Mouse (Mus musculus) gastrocnemius, postnatal 36 days (tissue): ENCODE measurements around the gene Mcm10. TPM values are rescaled to one million over a fixed set of nuclear protein-coding genes. Genes with fewer than 3 reads are reported as not detected.

Experiments used
- DNase-seq, 2 experiments: peaks; one replicate each; pipeline ENCODE4 v3.0.0; 2022
- intact Hi-C: fragments of 180-260 bp; cut with DNase I; formaldehyde crosslinking; loops from one replicate; pipeline ENCODE4 v1.15.1; 2025
- total RNA-seq, 2 experiments: library from RNA; stranded (reverse); gene quantifications; 2 replicates each; pipeline ENCODE4 v1.2.3; 2021

The Mcm10 gene
- total RNA-seq, 2 experiments from 2014 or later = 0.74 TPM; not detected in 1

DNA sequence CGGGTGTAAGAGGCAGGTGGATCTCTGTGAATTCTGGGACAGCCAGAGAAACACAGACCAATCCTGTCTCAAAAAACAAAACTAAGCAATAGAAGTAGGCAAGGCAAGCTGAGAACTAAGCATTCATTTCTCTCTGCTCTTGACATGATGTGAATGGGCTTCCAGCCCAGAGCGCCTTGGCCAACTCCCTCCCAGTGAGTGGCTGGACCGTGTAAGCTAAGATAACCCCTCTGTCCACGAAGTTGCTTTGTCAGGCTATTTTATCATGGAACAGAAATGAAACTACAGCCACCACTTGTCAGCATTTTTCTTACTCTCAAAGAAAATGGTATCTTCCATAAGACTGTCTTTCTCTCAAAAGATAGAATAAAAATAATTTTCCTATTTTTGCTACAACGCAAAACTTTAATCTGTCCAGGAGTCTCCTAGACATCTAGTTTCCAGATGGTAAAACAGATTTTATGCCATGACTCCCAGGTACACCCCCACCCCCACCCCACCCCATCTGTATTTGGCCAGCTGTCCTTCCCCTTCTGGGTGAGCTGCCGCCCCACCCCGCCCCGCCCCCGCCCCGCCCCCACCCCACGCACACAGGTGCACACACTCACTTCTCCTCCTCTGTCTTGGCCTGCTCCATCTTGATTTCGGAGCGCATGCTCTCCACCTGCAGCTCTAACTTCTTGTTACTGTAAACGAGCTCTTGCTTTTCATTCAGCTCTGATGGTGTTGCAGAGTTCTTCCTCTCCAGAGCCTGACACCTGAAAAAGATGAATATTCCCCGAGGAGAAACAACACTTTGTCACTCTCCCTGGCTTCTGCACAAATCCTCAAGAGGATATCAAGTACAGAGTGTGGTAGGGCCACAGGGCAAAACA, 21.2 kb upstream of the Mcm10 start:
- no peak for DNase-seq
- intact Hi-C loops = no loop called here

DNA sequence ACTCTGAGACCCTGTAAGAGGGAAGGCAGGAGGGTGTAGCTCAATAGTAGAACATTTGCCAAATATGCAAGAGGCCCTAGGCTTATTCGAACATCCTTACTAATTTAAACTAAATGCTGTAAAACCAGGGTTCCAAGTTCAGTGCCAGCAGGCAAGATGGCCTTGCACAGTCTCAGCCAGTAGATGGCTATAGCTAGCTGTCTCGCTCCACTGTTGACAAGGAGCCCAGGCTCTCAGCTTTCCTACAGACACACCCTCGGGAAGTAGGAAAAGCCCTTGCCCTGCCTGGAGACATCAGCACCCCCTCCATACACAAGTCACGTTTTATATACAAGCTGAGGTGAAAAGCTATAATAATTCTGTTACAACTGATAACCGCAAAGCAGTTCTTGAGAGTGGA, 20.1 kb upstream of the Mcm10 start:
- intact Hi-C loops = no loop called here
- no peak for DNase-seq

DNA sequence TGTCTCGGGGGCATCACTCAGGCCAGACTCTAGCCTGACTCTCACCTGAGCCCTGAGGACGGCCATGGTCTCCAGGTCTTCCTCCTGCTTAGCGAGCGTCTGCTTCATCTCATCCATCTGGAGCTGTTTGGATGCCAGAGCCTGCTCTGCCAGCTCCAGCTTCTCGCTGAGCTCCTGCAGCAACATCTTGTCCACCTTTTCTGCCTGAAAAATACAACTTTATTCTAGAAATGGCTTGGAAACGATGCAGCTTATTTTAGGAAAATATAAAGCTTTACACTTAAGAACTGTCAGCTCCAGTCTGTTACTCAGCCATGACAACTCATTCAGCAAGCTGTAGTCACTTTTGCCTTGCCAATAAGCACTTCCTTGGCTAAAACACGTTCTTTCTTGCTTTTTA, 18.6 kb upstream of the Mcm10 start:
- intact Hi-C loops = no loop called here
- no peak for DNase-seq

DNA sequence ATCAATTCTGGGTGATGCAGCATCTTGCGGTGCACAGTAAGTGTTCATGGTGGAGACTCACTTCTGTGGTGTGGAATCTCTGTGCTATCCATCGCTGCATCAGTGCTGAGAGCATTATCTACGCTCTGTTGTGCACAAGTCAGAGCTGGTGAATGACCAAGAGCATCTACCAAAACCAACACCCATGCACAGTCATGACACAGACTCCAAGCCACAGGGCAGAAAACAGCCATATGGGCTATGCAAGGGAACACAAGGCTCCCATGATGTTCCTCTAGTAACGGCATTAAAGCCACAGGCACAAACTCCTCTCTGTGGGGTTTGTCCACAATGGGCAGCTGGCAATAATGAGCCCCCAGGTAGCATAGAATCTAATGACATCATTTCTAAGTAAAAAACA, 17.2 kb upstream of the Mcm10 start:
- intact Hi-C loops = no loop called here
- no peak for DNase-seq

DNA sequence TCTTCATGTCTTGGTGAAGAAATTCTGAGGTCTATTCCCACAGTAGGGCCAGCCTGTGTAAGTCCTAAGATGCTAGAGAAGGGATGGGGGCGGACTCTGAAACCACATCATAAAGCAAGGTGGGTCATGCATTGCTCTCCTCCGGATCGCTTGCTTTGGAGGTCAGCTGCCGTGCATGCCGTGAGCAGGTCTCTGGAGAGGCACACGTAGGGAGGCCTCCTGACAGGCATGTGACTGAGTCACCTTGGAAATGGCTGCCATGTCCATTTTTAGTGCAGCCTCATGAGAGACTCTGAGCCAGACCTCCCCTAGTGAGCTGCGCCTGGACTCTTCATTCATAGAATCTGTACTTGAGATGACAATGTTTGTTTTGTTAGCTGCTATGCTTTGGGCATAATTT, 15.5 kb upstream of the Mcm10 start:
- intact Hi-C loops = no loop called here
- no peak for DNase-seq

DNA sequence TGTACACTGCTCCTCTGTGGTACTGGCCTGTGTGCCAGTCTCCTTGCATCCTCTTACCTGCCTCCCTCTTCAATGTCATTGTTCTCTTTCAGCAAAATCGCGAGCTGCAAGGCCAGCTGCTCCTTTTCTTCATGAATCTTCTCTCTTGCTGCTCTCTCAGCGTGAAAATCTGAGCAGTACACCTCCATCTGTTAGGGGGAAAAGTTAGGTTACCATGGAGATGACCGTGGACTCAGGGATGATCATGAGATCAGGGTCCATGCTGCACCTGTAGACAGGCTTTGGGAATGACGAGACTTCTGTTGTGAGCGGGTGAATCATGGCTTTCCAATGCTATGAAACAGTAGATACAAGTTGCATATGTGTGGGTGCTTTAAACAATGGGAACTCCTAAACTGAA, 14.5 kb upstream of the Mcm10 start:
- intact Hi-C loops = no loop called here
- no peak for DNase-seq

DNA sequence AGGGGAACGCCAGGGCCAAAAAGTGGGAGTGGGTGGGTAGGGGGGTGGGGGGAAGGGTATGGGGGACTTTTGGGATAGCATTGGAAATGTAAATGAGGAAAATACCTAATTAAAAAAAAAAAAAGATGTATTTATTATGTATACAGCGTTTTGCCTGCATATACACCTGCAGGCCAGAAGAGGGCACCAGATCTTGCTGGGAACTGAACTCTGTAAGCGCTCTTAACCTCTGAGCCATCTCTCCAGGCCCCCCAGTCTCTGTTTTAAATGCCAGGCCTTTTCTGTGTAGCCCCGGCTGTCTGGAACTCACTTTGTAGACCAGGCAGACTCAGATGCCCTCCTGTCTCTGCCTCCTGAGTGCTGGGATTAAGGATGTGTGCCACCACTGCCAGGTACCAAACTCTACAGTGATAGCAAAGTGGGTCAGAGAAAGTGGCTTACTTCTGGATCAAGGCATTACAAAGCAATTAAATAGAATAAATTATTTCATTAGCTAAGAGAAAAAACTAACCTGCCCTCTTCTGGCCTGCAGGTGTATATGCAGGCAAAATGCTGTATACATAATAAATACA, 12.7 kb upstream of the Mcm10 start:
- intact Hi-C loops = no loop called here
- DNase-seq = no peak

DNA sequence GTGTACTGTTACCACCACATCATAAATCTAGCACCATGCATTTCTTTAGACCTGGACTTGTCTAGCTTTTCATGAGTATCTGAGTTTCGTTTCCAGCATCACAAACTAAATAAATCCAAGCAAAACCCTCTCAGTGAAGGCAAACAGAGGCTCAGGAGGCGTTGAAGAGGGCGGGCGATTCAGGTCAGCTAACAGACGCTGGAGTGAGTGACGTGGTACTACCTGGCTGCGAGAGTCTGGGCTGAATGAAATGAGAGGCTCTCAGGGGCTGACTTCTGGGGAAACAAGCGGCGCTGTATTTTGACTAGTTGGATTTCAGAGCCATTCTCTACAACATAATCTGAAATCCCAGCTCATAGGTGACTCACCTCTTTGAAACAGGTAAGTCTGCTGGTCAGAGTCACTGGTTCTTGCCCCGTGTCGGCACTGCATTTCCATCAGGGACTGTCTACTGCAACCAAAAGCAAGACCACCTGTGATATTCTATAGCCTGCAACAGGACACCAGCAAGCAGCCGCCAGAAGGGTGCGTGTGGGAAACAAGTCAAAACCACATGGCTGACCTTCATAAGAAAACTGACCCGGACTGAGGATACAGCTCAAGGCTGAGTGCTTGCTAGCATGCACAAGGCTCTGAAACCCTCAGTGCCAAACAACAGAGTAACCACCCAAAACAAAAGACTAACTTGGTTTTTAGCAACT, 11.3 kb upstream of the Mcm10 start:
- intact Hi-C loops = no loop called here
- no peak for DNase-seq

DNA sequence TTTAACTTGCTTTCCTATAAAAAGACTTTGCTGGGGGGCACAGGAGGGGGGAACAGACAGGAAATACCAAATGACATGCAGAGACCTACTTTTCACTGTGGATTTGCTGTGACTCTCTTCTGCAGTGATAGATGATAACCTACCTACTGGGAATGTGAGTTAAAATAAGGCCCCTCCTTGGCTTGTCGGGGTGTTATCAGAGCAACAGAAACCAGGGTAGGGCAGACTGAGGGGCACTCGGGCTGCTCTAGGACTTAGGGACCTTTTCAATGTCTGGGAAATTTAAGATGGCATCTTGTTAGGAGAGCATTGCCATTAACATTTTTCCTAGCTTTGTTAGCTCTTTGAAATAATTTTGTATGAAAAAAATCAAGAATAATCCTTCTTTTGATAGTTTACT, 10.7 kb upstream of the Mcm10 start:
- intact Hi-C loops = no loop called here
- DNase-seq = no peak

DNA sequence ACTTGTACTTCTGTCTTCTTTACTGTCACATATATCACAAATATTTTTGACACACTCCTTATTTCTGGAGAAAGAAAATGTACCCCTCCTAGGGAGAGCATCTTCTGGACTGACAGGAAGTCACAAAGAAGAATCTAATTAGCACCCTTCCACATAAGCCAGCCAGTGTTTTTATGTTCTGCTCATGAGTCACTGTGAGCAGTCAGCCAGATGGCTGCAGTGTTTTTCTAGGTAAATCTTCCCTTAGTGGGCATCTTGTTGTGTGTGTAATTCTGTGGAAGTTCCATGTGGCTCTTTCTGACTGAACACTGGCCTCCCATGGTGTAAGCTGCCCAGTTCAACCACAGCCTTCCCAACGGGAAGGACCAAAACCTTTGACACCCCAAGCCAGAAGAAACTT, 7.1 kb upstream of the Mcm10 start:
- DNase-seq = no peak
- intact Hi-C loops = no loop called here

DNA sequence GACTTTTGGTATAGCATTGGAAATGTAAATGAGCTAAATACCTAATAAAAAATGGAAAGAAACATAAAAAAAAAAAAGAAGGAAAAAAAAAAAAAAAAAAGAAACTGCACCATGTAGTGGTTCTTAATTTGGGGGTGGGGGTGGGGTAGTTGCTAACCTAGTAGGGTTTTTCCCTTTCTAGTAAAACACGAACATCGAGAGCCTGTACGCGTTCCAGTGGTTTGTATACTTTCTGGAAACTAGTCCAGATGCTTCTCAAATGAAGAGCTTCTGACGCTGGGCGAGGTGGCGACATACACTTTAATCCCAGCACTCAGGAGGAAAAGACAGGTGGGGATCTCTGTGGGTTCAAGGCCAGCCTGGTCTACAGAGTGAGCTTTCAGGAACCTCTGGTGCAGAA, 4.3 kb upstream of the Mcm10 start:
- intact Hi-C loops = no loop called here
- no peak for DNase-seq

DNA sequence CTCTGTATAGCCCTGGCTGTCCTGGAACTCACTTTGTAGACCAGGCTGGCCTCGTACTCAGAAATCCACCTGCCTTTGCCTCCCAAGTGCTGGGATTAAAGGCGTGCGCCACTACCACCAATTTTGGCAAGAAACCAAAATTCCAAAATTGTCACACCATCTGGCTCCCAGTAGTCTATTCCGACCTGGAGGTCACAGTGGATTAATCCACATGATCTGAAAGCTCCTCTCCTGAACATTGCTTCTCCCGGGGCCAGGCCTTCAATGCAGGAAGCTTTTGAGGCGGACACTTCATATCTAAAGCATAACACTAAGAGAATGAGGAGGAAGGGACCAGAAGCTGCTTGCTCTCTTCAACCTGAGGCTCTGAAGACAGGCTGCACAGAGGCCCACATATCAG, 2.9 kb upstream of the Mcm10 start:
- no peak for DNase-seq
- intact Hi-C loops = no loop called here

DNA sequence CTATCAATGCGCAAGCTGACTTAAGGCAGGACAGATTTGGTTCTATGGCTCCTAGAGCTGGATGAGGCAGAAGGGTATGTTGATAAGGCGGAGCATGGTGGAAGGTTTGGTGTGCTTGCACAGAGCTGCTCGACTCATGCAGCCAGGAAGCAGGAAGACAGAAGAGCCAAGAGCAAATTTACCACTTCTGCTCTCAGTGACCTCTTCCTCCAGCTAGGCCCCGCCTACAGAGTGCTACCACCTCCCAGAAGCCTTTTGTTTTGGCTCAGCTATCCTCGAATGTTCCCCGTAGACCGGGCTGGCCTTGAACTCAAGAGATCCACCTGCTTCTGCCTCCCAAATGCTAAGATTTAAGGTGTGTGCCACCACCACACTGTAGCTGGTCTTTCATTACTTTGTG, 2.0 kb upstream of the Mcm10 start:
- intact Hi-C loops = loop anchor here (5.0 kb wide), 1 partner anchor 92 kb away; no protein-coding TSS in a partner anchor
- no peak for DNase-seq

DNA sequence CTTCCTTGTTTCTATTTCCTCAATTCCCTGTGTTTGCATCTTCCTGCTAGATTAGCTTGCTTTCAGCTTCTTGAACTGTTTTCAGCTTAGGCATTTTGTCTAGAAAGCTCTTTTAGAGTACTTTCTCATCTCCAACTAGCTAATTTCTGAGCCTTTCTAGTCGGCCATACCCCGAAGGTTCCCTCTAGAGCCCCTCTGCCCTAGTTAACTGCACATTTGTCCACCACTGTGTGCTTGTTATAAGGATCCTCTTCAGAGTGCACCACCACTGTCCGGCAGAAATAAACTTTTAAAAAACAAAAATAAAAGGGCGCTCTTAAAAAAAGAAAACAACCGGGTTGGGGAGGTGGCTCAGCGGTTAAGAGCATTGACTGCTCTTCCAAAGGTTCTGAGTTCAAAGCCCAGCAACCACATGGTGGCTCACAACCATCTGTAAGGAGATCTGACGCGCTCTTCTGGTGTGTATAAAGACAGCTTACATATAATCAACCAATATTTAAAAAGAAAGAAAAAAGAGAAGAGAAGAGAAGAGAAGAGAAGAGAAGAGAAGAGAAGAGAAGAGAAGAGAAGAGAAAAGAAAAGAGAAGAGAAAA, 597 bp downstream of the Mcm10 start:
- intact Hi-C loops = loop anchor here (5.0 kb wide), 1 partner anchor 90 kb away; no protein-coding TSS in a partner anchor
- DNase-seq = no peak

DNA sequence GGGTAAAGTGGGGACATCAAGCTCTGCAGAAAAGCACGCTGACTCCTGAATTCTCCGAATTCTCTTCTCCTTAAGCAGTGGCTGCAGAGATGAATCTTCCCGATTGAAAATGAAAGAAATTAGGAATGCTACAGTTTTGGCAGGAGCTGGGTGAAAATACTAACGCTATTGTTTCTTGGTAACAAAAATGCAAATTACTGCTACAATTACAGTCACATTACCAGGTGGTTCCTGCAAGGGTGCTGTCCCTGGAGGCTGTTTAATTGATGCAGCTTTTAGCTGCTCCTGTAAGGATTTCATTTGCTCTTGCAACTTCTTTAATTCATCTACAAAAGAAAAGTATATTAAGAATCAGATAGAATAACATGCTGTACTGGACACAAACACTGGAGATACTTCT, 5.5 kb downstream of the Mcm10 start:
- no peak for DNase-seq
- intact Hi-C loops = no loop called here

DNA sequence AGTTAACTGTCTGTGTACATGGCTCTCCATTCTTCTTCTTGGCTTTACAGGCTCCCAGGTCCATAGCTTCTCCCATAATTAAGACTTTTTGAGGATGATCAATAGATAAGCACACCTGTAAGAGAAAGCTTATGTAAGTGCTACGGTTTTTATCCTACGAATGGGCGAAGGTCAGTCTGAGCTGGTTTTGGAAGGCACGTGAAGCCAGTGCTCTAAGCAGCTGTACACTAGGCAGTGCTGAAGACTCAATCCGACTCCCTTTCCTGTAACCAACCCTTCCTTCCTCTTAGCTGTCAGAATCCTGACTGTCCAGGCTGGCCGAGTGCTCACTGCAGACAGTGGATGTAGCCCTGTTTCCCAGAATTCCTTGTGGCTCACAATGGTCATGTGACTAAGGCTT, 11.3 kb downstream of the Mcm10 start:
- intact Hi-C loops = no loop called here
- DNase-seq = no peak

DNA sequence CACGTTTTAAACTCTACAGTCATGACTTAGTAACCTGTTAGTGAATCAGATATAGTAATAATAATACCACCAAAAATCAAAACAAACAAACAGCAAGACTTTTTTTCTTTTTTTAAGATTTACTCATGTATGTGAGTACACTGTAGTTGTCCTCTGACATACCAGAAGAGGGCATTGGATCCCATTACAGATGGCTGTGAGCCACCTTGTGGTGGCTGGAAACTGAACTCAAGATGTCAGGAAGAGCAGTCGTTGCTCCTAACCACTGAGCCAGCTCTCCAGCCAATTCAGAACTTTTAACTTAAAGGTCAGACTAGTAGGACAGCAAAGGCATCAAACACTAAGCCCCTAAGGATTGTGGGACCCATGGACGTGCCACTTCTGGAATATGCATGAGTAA, 13.7 kb downstream of the Mcm10 start:
- intact Hi-C loops = no loop called here
- DNase-seq = no peak

DNA sequence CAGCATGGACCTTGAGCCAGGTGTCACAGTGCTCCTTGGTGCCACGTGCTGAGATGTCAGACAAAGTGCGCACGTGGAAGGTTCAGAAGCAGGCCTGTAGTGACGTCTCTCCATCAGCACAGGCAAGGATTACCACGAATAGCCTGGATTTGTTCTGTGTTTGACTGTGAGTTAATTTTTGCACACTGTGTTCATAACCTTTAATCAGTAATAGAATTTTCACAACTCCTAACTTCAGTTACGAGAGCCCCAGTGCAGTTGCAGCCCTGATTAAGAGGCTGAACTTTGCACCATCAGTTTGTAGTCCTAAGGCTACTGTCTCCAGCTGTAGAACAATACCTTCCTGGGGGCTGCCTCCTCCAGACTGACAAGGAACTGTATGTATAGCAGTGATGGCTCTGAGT, 16.2 kb downstream of the Mcm10 start:
- intact Hi-C loops = no loop called here
- no peak for DNase-seq

DNA sequence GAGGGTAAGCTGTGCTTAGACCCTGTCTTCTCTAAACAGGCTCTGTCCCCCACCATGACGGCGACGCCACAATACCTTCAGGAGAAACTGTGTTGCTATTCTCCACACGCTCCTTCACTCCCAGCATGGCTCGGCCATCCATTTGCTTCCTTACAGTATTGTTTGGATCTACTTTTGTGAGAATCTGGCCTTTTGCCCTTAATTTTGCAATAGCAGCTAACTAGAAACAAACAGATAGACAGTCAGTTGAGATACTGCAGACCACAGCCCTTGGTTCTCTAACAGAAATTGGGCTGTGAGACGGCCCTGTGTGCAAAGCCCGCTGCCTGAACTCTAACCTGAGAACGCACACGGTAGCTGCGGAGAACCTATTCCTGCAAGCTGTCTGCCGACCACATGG, 16.9 kb downstream of the Mcm10 start:
- DNase-seq = no peak
- intact Hi-C loops = no loop called here

DNA sequence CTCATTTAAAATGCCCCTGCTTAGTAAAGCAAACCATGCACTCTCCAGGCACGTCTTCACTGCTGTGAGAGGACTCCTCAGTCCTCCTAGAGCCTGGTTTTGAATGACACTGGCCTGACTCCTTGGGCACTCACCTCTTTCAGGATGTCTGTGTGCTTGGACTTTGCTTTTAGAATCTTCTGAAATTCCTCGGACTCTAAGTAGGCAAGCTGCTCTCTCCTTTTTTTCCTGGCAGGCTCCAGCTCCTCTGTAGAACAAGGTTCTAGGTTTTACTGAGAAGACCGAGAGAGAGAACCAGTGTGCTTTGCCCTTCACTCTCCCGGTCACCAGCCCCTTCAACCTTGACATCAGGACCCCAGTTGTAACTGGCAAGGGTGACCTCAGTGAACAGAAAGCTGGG, 18.2 kb downstream of the Mcm10 start:
- no peak for DNase-seq
- intact Hi-C loops = no loop called here

DNA sequence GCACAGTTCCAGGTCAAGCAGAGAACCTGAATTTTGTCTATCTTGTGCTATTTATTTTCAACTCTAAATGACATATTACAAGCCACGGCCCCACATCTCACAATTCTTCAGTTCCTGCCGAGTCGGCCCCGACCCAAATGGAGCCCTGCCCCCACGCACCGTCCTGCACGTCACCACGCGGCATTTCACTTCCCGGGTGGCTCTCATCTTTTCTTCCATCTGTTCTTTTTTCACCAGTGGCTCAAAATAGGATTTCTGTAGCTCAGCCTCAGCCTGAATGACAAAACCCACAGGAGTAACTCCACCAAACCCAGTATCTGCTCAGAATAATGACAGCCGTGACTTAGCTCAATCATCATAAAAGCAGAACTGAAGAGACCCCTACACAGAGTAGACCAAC, 19.0 kb downstream of the Mcm10 start:
- intact Hi-C loops = no loop called here
- DNase-seq = no peak
